Mouse (Mus musculus): ENCODE data around the gene Vps8.

GRCm38 (mm10) chr16:21523738-21524137 lies 100.8 kb downstream of the Vps8 start:
- TF ChIP-seq RCOR1 (conservative IDR thresholded peaks at IDR 0.05; ENCODE audit: low read depth, low read length) = no peak
- no peak for TF ChIP-seq CTCF (conservative IDR thresholded peaks at IDR 0.05 in 1 of 2, IDR thresholded peaks at IDR 0.05 in 1 of 2; ENCODE audit: low read depth in 2 of 2, low read length in 2 of 2)
- TF ChIP-seq MXI1 (IDR thresholded peaks at IDR 0.05; ENCODE audit: low read depth, low read length) = no peak
- TF ChIP-seq NELFE (IDR thresholded peaks at IDR 0.05; ENCODE audit: low read depth, low read length) = no peak
- no peak for TF ChIP-seq JUND (conservative IDR thresholded peaks at IDR 0.05; ENCODE audit: low read depth, low read length)
- TF ChIP-seq USF2 (conservative IDR thresholded peaks at IDR 0.05; ENCODE audit: low read depth, low read length) = no peak
- TF ChIP-seq SMC3 (IDR thresholded peaks at IDR 0.05; ENCODE audit: low read depth, low read length) = no peak
- TF ChIP-seq MEF2A (IDR thresholded peaks at IDR 0.05; ENCODE audit: borderline replicate concordance, low read depth, low read length) = no peak
- no peak for TF ChIP-seq ZC3H11A (IDR thresholded peaks at IDR 0.05; ENCODE audit: low read depth, low read length)
- no peak for TF ChIP-seq HCFC1 (IDR thresholded peaks at IDR 0.05; ENCODE audit: low read depth, low read length)
- TF ChIP-seq BHLHE40 (IDR thresholded peaks at IDR 0.05; ENCODE audit: low read depth, low read length) = no peak
- TF ChIP-seq POLR2A (IDR thresholded peaks at IDR 0.05; ENCODE audit: low read depth, low read length) = no peak
- no peak for TF ChIP-seq CHD1 (IDR thresholded peaks at IDR 0.05; ENCODE audit: low read depth, low read length)
- TF ChIP-seq E2F4 (IDR thresholded peaks at IDR 0.05; ENCODE audit: insufficient replicate concordance, low read depth, low read length) = no peak

All from CH12.LX (cell line).